Mouse (Mus musculus): ENCODE data around the gene Upf3b.

GRCm38 (mm10) chrX:37085665-37086064 is 24.5 kb downstream of the Upf3b start:
- TF ChIP-seq CTCF (IDR thresholded peaks at IDR 0.05; ENCODE audit: low read depth): no peak
- TF ChIP-seq EP300 (optimal IDR thresholded peaks at IDR 0.05): no peak
